Mouse (Mus musculus) erythroblast, embryonic 14.5 days (primary cell): ENCODE measurements around the gene Tgm2. TPM values are rescaled to one million over a fixed set of nuclear protein-coding genes. Genes with fewer than 3 reads are reported as not detected.

ENCODE experiments used
- H3K27me3 ChIP-seq: 2 replicates; pipeline ENCODE4 v1.6.1; 2012; ENCODE audit warnings: inconsistent platforms; ENCODE audit not compliant: control insufficient read depth
- H3K36me3 ChIP-seq: 2 replicates; pipeline ENCODE4 v1.6.1; 2012; ENCODE audit warnings: mild to moderate bottlenecking, inconsistent platforms; ENCODE audit not compliant: control insufficient read depth
- H3K4me1 ChIP-seq: 2 replicates; pipeline ENCODE4 v1.6.1; 2012; ENCODE audit warnings: inconsistent platforms; ENCODE audit not compliant: control insufficient read depth
- H3K4me3 ChIP-seq: replicated peaks from 2 replicates; pipeline ENCODE3; 2012; ENCODE audit warnings: moderate library complexity, mild to moderate bottlenecking, inconsistent platforms
- H3K9me3 ChIP-seq: 2 replicates; pipeline ENCODE4 v1.6.1; 2012; ENCODE audit warnings: low read length, inconsistent platforms, mixed read lengths; ENCODE audit not compliant: control insufficient read depth
- GATA1 ChIP-seq: IDR thresholded peaks from 2 replicates; pipeline ENCODE4 v1.6.1; 2012; ENCODE audit warnings: low read length, inconsistent platforms, mixed read lengths
- TAL1 ChIP-seq: IDR thresholded peaks from 3 replicates; pipeline ENCODE4 v1.6.1; 2012; ENCODE audit warnings: low read length, inconsistent platforms, mixed read lengths
- polyA plus RNA-seq: library from polyadenylated mRNA; stranded (reverse); fragments of >175 nt; gene quantifications from 2 replicates; pipeline ENCODE4 v1.2.3, GENCODE M21; 2012

Tgm2 gene
- polyA plus RNA-seq, 1 experiment: 8.3 TPM

GRCm38 (mm10) chr2:158157654-158158053 lies 11.4 kb upstream of the Tgm2 start:
- Histone ChIP-seq H3K9me3 (no peaks in the 10 kb centered on the region), H3K4me1 (peaks cover 47% of the 10 kb centered on the region), H3K27me3 (no peaks in the 10 kb centered on the region), H3K36me3 (no peaks in the 10 kb centered on the region), H3K4me3 (no peak overlapping the region)
- TF ChIP-seq GATA1: no peak

GRCm38 (mm10) chr2:158156487-158156886 lies 10.3 kb upstream of the Tgm2 start:
- H3K27me3 ChIP-seq: no peaks in the 10 kb centered on the region
- no peaks in the 10 kb centered on the region for H3K36me3 ChIP-seq
- H3K4me3 ChIP-seq: no peak overlapping the region
- H3K9me3 ChIP-seq: no peaks in the 10 kb centered on the region
- H3K4me1 ChIP-seq: peaks cover 59% of the 10 kb centered on the region
- TF ChIP-seq GATA1 (no peak), TAL1 (no peak)

GRCm38 (mm10) chr2:158155615-158156014 lies 9.4 kb upstream of the Tgm2 start:
- no peak for TF ChIP-seq TAL1
- no peak for TF ChIP-seq GATA1
- H3K36me3 ChIP-seq: no peaks in the 10 kb centered on the region
- H3K27me3 ChIP-seq: no peaks in the 10 kb centered on the region
- peaks cover 50% of the 10 kb centered on the region for H3K4me1 ChIP-seq
- peaks cover 4% of the 10 kb centered on the region for H3K9me3 ChIP-seq
- no peak overlapping the region for H3K4me3 ChIP-seq

DNA sequence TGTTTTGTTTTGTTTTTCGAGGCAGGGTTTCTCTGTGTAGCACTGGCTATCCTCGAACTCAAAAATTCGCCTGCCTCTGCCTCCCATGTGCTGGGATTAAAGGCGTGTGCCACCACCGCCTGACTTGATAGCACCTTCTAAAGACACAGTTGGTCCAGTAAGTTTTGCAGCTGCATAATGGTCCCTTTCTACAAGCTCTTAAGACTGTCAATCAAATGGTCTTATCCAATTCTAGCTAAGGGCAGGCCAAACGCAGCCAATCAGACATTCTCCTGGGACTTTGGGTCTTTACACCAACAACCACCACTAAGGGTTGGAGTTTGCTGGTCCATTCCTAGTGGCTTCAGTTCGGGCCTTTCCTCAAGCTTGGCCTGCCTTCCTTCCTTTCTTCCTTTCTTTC lies 8.9 kb upstream of the Tgm2 start:
- peaks cover 45% of the 10 kb centered on the region for H3K4me1 ChIP-seq
- H3K4me3 ChIP-seq: no peak overlapping the region
- H3K27me3 ChIP-seq: no peaks in the 10 kb centered on the region
- H3K9me3 ChIP-seq: peaks cover 4% of the 10 kb centered on the region
- TF ChIP-seq GATA1 (no peak), TAL1 (no peak)
- no peaks in the 10 kb centered on the region for H3K36me3 ChIP-seq

GRCm38 (mm10) chr2:158154641-158155040 lies 8.4 kb upstream of the Tgm2 start:
- Histone ChIP-seq H3K27me3 (no peaks in the 10 kb centered on the region), H3K36me3 (no peaks in the 10 kb centered on the region), H3K4me3 (peak overlapping the region; percentile 71), H3K4me1 (peaks cover 45% of the 10 kb centered on the region), H3K9me3 (peaks cover 4% of the 10 kb centered on the region)
- no peak for TF ChIP-seq GATA1
- TF ChIP-seq TAL1: no peak

DNA sequence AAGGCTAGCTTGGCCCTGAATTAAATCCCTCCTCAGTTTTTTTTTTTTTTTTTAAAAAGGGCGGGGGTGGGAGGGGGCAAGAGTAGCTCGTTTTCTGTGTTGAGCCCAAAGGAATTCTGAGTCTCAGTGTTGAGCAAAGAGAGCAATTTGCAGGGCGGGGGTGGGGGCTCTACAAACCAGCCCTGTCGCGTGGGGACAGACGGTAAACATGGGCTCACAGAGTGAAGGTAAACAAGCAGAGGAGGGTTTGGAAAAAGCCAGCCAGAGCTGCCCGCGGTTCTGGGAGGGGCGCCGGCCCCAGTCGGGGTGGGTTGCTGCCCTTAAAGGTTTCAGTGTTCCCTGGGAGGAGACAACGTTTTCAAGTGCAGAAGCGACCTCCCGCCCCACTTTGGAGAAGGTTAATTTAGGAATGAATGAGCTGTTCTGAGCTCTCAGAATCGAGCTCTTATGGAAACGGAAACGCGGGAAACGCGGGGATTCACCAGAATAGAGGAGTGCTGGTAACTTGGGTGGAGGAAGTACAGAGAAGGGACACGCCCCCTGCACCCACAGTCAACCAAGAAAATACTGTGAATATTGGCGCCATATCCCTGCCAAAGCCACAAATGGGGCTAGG lies 7.6 kb upstream of the Tgm2 start:
- H3K4me3 ChIP-seq: peak overlapping the region; percentile 71
- TF ChIP-seq GATA1 (no peak), TAL1 (no peak)
- H3K9me3 ChIP-seq: peaks cover 4% of the 10 kb centered on the region
- H3K27me3 ChIP-seq: no peaks in the 10 kb centered on the region
- H3K4me1 ChIP-seq: peaks cover 44% of the 10 kb centered on the region
- H3K36me3 ChIP-seq: no peaks in the 10 kb centered on the region

GRCm38 (mm10) chr2:158152685-158153309 lies 6.6 kb upstream of the Tgm2 start:
- Histone ChIP-seq H3K36me3 (no peaks in the 10 kb centered on the region), H3K27me3 (no peaks in the 10 kb centered on the region), H3K4me3 (peak overlapping the region; percentile 71), H3K4me1 (peaks cover 50% of the 10 kb centered on the region), H3K9me3 (peaks cover 4% of the 10 kb centered on the region)
- TF ChIP-seq TAL1 (no peak), GATA1 (no peak)

- H3K36me3 ChIP-seq: peaks cover under 1% of the 10 kb centered on the region
- peaks cover 64% of the 10 kb centered on the region for H3K4me1 ChIP-seq
- H3K4me3 ChIP-seq: no peak overlapping the region
- peaks cover 4% of the 10 kb centered on the region for H3K9me3 ChIP-seq
- H3K27me3 ChIP-seq: no peaks in the 10 kb centered on the region
- TF ChIP-seq GATA1 (no peak), TAL1 (no peak)
Observed at GRCm38 (mm10) chr2:158151077-158151476, 4.8 kb upstream of the Tgm2 start.

- no peaks in the 10 kb centered on the region for H3K27me3 ChIP-seq
- TF ChIP-seq GATA1 (no peak), TAL1 (no peak)
- H3K4me1 ChIP-seq: peaks cover 73% of the 10 kb centered on the region
- H3K4me3 ChIP-seq: no peak overlapping the region
- peaks cover 4% of the 10 kb centered on the region for H3K9me3 ChIP-seq
- H3K36me3 ChIP-seq: peaks cover 41% of the 10 kb centered on the region
Observed at GRCm38 (mm10) chr2:158146971-158147370, 735 bp upstream of the Tgm2 start.
